Mouse (Mus musculus) CD4-positive, CD25-positive, alpha-beta regulatory T cell, adult 9 weeks (primary cell): ENCODE data around the gene Tas2r140. TPM values are rescaled to one million over a fixed set of nuclear protein-coding genes. Genes with fewer than 3 reads are reported as not detected.

Experiments
- polyA plus RNA-seq: library from polyadenylated mRNA; unstranded; fragments of 100-300 nt; shearing (Covaris generic); gene quantifications from one replicate; pipeline ENCODE4 v1.2.1, GENCODE M21; 2017

Tas2r140 gene
- polyA plus RNA-seq = not detected

GRCm38 (mm10) chr6:133055716-133056115 is at the start of gene Tas2r140:
Gene Tas2r140, minus strand, starts transcription at chr6:133055816.

GRCm38 (mm10) chr6:133104609-133104921 is 48.9 kb upstream of the Tas2r140 start, which contains the start of gene Smim10l1:
Gene Smim10l1, plus strand, starts transcription at chr6:133104909.

DNA sequence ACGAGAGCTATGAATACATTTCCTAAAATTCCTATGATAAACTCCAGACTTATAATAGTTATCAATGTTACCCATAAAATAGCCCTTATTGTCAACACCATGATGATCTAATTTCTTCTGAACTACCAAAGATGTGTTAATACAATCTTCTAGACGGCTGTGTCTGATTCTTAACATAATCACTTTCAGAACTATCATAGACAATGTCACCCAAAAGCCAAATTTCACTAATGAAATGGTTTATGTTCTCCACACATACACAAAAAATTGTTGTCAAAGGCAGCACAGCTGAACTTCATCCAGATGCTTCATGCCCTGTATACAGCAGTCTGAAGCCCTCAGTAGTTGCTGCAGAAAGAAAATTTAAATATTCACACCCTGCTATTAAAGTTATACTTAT is 18.6 kb downstream of the Tas2r140 start, which contains the start of gene Tas2r103:
Gene Tas2r103, minus strand, starts transcription at position 101 of the 400 bp plus-strand sequence.

Other genes with a start within 250 kb of the Tas2r140 start
- gene Tas2r123, start 208.7 kb downstream of the Tas2r140 start, polyA plus RNA-seq = not detected
- gene Tas2r116, start 200.4 kb downstream of the Tas2r140 start, polyA plus RNA-seq = not detected
- not detected for gene Tas2r110, start 187.8 kb downstream of the Tas2r140 start, polyA plus RNA-seq
- not detected for gene Tas2r113, start 162.8 kb downstream of the Tas2r140 start, polyA plus RNA-seq
- not detected for gene Tas2r125, start 146.2 kb downstream of the Tas2r140 start, polyA plus RNA-seq
- gene Tas2r129, start 104.7 kb downstream of the Tas2r140 start, polyA plus RNA-seq = not detected
- gene Tas2r131, start 97.9 kb downstream of the Tas2r140 start, polyA plus RNA-seq = not detected
- not detected for gene Tas2r109, start 74.9 kb downstream of the Tas2r140 start, polyA plus RNA-seq
- not detected for gene Tas2r103, start 18.7 kb downstream of the Tas2r140 start, polyA plus RNA-seq
- 6.7 TPM for gene Smim10l1, start 49.1 kb upstream of the Tas2r140 start, polyA plus RNA-seq
- not detected for gene 5530400C23Rik, start 236.4 kb upstream of the Tas2r140 start, polyA plus RNA-seq